Mouse (Mus musculus) liver, embryonic 14.5 days (tissue): ENCODE results near the gene C130032M10Rik.
A peak's percentile ranks its signal among the peaks of the same experiment; 100 is the strongest.

Experiments used
- CTCF ChIP-seq: IDR thresholded peaks from 2 replicates; pipeline ENCODE4 v1.5.1; 2016; ENCODE audit warnings: antibody characterized with exemption, low read depth, control low read depth
- EP300 ChIP-seq: IDR thresholded peaks from 2 replicates; pipeline ENCODE4 v1.6.1; 2016; ENCODE audit warnings: antibody characterized with exemption, low read depth

- TF ChIP-seq CTCF (peak; percentile 94), EP300 (no peak)
These were observed 17.3 kb upstream of the C130032M10Rik start for GRCm38 (mm10) chr9:114498218-114498617.
